12 mouse cellular contexts compared by ENCODE assay signal in the genomic region with DNA sequence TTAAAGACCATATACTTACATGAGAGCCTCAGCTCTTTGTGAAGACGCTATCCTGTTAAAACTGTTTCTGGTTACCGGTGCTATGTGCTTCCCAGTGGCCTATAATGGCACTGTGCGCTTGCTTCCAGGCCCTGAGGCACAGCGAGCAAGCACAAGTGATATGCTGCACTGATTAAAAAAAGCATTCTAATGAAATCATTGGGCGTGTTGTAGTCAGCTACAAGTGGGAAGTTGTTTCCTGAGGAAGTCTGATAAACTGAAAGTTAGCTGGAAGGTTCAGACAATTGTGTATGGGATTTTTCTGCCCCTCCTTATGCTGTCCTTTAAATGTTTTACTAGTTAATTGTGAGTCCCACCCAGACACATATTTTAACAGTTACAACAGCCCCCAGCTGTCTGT. TPM values are rescaled to one million over a fixed set of nuclear protein-coding genes. Genes with fewer than 3 reads are reported as not detected.
DNase-seq lines count a peak whose midpoint lies in the region; ATAC-seq and TF ChIP-seq lines count a peak whose summit lies in the region.
"Had no signal": no experiment of that assay in that cellular context is flagged by ENCODE, and none has a peak within 500 bp of the region (broad histone marks: within the 10 kb centered on the region; RNA-seq: fewer than 3 reads in every experiment).

No protein-coding gene starts in this region.

- H3K9ac ChIP-seq in heart, embryonic 16.5 days (ENCODE audit: low read length), result 0 out of 2 replicates have a peak overlapping the region, but pooled peaks have one; percentile 30
- H3K9ac ChIP-seq in midbrain, embryonic 13.5 days (replicated peaks), result no peak overlapping the region

- no peak overlapping the region for H3K4me3 ChIP-seq in layer of hippocampus, adult 2 months
- no peak overlapping the region for H3K4me3 ChIP-seq in bone marrow macrophage, adult 2 months (ENCODE audit: insufficient read depth, low read length)
- H3K4me3 ChIP-seq in heart, embryonic 16.5 days (ENCODE audit: low read length), result no peak overlapping the region
- H3K4me3 ChIP-seq in midbrain, embryonic 13.5 days (replicated peaks), result no peak overlapping the region
- H3K4me3 ChIP-seq: hindbrain, embryonic 10.5 days had no signal

- H3K27ac ChIP-seq in layer of hippocampus, adult 2 months, result peak overlapping the region; percentile 48
- H3K27ac ChIP-seq in bone marrow macrophage, adult 2 months (ENCODE audit: insufficient read depth, low read depth, low read length), result peak overlapping the region; percentile 62
- H3K27ac ChIP-seq in heart, embryonic 16.5 days (ENCODE audit: low read length), result peak overlapping the region; percentile 61
- no peak overlapping the region for H3K27ac ChIP-seq in midbrain, embryonic 13.5 days

- H3K4me1 ChIP-seq in bone marrow macrophage, adult 2 months (ENCODE audit: control insufficient read depth, insufficient read depth, low read length), result peaks cover 74% of the 10 kb centered on the region
- H3K4me1 ChIP-seq in heart, embryonic 16.5 days (ENCODE audit: control insufficient read depth, insufficient read depth, low read length), result peaks cover 31% of the 10 kb centered on the region
- H3K4me1 ChIP-seq in midbrain, embryonic 13.5 days (replicated peaks), result peaks cover 59% of the 10 kb centered on the region

- DNase-seq in heart, adult 18-20 months, result peak; percentile 46 to 51
- DNase-seq in heart, postnatal 25 days (ENCODE audit: low spot score), result no peak
- DNase-seq in layer of hippocampus, adult 2 months (ENCODE audit: low spot score in 2 of 2), result no peak
- no peak for DNase-seq in layer of hippocampus, adult 9-11 months
- DNase-seq in urinary bladder, postnatal 25 days (ENCODE audit: low spot score), result no peak
- DNase-seq: cerebellum, adult 9-11 months; left cerebral cortex, postnatal 4 days; lung, postnatal 14 days had no signal

- peak; percentile 59 for ATAC-seq in heart, embryonic 16.5 days (replicated peaks; ENCODE audit: extremely low read depth, insufficient read depth, low FRiP score)
- ATAC-seq in midbrain, embryonic 13.5 days, result no peak

- WGBS in heart, embryonic 16.5 days, result 48% methylated on average over 5 of the region's 5 CpGs
- WGBS in midbrain, embryonic 13.5 days, result 76% methylated on average over 5 of the region's 5 CpGs

- no peaks in the 10 kb centered on the region for H3K27me3 ChIP-seq in heart, embryonic 16.5 days (ENCODE audit: control insufficient read depth, insufficient read depth, low read length)
- no peaks in the 10 kb centered on the region for H3K27me3 ChIP-seq in midbrain, embryonic 13.5 days

- TF ChIP-seq POLR2A in bone marrow macrophage, adult 2 months (IDR thresholded peaks at IDR 0.05; ENCODE audit: borderline replicate concordance, low read depth, low read length), result no peak

- H3K4me2 ChIP-seq in heart, embryonic 16.5 days (ENCODE audit: low read depth, low read length), result peak overlapping the region; percentile 15; the same call in 1 of the 2 replicates
- H3K4me2 ChIP-seq in midbrain, embryonic 13.5 days (replicated peaks), result no peak overlapping the region

- no peaks in the 10 kb centered on the region for H3K36me3 ChIP-seq in heart, embryonic 16.5 days (ENCODE audit: control insufficient read depth, insufficient read depth)
- H3K36me3 ChIP-seq in midbrain, embryonic 13.5 days, result no peaks in the 10 kb centered on the region

- intact Hi-C loops in heart, postnatal 25 days (cut with DNase I), result no loop called here

- TF ChIP-seq CTCF in layer of hippocampus, adult 2 months (conservative IDR thresholded peaks at IDR 0.05), result peak; percentile 22; the same call in 1 of the 2 replicates
- TF ChIP-seq CTCF in bone marrow macrophage, adult 2 months (IDR thresholded peaks at IDR 0.05; ENCODE audit: low read depth, low read length), result no peak

- H3K9me3 ChIP-seq in heart, embryonic 16.5 days (replicated peaks; ENCODE audit: control insufficient read depth, low read length), result no peaks in the 10 kb centered on the region
- H3K9me3 ChIP-seq in midbrain, embryonic 13.5 days, result no peaks in the 10 kb centered on the region
- H3K9me3 ChIP-seq: hindbrain, embryonic 10.5 days had no signal

RNA-seq across cellular contexts. Expression of a gene that starts 49.0 kb away (rescaled TPM):
- total RNA-seq in heart, adult 18-20 months (2021), result 10 to 100 TPM; 30.6 to 32.2 TPM
- total RNA-seq in heart, postnatal 25 days (2021), result 10 to 100 TPM; 29.1 to 42.5 TPM
- total RNA-seq in layer of hippocampus, adult 2 months (2021), result 100 to 1,000 TPM; 127 to 130 TPM
- 30.7 and 35.5 TPM in 2 replicates for polyA plus RNA-seq in bone marrow macrophage, adult 2 months (2012; ENCODE audit: insufficient read depth, insufficient read length, missing spikeins)
- polyA plus RNA-seq in heart, embryonic 16.5 days (2015; fragmentation: Nextera tagmentation; extraction: Ambion mirVana), result 14.6 and 15.0 TPM in 2 replicates
- polyA plus RNA-seq in midbrain, embryonic 13.5 days (2015; fragmentation: Nextera tagmentation; extraction: Ambion mirVana), result 62.4 and 64.8 TPM in 2 replicates

Comparison
In these comparisons a context has a peak if more than half of its experiments do, and no peak if none do; other contexts are left out.
1. DNase-seq: peak in heart, adult 18-20 months (2 of 2); none in heart, postnatal 25 days (single experiment), layer of hippocampus, adult 2 months (0 of 2), layer of hippocampus, adult 9-11 months (single experiment) and urinary bladder, postnatal 25 days (single experiment).